Mouse (Mus musculus) forelimb bud, embryonic 11.5 days (tissue): ENCODE results near the gene Ttc39a.

Source experiments
- DNase-seq: peaks from one replicate; pipeline ENCODE4 v3.0.0-alpha.2; 2012; ENCODE audit warnings: low read depth, low spot score

Ttc39a gene

DNA sequence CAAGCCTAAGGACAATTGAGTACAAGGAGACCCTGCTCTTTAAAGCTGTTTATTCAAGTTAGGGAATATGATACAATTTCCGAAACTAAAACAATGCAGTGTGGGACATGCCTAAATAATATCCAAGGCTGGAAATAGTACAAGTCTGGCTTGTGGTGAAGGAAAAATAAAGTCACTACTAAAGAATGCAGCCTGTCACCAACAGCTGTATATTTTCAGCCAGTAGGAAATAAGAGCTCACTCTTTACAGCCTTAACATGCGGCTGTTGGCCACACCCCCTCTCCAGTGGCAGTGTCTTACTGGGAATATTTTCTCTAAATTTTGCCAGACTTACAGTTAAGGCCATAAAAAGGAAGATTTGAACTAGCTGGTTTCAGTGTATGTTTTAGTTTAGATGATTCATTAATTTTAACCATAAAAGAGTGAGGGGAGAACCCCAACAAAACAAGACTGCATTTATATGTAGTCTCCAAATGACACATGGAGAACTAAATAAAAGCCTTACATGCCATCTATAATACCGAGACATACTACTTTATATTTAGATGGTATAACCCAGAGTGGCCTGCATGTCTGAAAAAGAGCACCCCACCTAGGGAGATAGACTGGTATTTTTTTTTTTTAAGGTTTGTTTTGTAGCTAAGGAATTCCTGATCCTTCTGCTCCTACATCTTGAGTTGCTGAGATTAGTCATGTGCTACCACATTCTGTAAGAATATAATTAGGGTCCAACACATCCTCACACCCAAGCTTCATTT, 54.2 kb downstream of the Ttc39a start:
- peak; percentile 20 for DNase-seq

DNA sequence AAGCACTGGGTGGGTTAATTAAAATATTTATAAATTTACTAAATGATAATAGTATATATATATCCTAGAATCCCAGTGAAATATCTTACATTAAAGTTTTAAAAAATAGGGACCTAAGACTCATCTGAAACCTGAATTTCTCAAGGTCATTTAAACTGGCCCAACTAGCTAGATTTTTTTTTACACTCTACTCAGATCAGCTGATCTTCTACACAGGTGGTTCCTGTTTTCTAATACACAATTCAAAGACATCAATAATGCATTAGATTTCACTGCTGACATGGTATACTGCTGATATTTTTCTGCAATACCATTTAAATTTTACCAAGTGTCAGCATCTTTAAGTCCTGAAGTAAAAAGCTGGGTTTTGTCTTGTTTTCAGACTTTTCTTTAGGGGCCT, 57.5 kb downstream of the Ttc39a start:
- DNase-seq: no peak

DNA sequence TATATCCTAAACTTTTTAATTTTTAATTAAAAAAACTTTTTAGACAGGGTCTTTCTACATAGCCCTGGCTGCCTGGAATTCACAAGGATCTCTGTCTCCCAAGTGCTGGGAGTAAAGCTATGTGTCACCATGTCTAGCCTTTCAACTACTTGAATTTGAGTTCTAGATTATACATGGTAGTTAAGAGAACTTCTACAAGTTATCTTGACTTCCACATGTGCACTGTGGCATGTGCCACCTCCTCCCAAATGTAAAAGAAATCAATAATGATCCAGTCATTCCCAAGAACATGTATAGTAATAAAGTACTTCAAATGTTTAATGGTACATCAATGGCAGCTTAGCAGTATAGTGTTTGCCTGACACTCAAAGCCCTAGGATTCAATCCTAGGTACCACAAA, 61.3 kb downstream of the Ttc39a start:
- DNase-seq: no peak

DNA sequence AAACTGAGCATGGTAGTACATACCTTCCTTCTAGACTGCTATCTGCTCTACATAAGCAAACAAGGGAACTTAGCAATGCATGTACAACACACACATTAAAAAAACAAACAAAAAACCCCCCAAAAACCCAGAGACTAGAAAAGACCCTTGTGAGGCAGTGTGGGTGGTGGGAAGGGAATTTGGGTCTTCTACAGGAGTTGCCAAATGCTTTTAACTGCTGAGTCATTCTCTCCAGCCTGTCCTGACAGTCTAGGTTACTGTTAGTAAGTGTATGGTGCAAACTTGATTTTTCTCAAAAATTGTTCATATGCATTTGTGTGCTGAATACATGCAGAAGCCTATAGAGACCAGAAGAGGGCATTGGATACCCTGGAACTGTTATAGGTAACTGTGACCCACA, 65.2 kb downstream of the Ttc39a start:
- no peak for DNase-seq

DNA sequence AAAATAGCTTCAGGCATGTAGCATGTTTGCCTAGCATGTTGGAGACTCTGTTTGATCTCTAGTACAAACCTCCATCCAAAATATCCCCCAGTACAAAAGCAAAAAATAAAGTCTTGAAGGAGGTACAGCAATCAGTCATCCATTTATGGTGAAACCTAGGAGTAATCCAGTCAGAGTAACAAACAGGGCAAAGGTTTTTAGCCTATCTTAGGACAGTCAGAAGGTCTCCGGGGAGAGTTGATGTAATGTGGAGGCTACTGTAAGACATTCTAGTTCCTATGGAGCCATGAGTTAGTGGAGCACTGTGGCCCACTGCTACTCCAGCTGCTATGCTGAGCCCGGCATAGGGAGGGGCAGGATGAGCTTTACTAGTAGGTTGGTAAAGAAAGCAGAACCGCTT, 66.1 kb downstream of the Ttc39a start:
- DNase-seq: no peak

DNA sequence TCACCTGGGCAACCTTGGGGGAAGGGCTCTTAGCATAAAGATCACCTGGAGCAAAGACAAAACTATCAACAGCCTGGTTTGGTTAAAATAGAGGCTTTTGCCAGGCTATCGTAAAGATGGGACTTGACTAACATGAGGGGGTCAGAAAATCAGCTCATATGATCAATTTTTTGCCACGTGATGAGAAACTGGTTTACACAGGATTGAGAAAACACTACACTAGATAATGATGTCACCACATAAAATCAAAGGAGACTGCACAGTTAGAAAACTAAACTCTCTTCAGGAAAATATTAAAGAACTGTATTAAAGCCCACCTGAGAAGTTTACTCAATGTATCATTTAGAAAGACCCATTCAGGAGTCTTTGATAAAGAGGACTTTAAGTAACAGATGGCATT, 68.7 kb downstream of the Ttc39a start:
- DNase-seq: no peak

DNA sequence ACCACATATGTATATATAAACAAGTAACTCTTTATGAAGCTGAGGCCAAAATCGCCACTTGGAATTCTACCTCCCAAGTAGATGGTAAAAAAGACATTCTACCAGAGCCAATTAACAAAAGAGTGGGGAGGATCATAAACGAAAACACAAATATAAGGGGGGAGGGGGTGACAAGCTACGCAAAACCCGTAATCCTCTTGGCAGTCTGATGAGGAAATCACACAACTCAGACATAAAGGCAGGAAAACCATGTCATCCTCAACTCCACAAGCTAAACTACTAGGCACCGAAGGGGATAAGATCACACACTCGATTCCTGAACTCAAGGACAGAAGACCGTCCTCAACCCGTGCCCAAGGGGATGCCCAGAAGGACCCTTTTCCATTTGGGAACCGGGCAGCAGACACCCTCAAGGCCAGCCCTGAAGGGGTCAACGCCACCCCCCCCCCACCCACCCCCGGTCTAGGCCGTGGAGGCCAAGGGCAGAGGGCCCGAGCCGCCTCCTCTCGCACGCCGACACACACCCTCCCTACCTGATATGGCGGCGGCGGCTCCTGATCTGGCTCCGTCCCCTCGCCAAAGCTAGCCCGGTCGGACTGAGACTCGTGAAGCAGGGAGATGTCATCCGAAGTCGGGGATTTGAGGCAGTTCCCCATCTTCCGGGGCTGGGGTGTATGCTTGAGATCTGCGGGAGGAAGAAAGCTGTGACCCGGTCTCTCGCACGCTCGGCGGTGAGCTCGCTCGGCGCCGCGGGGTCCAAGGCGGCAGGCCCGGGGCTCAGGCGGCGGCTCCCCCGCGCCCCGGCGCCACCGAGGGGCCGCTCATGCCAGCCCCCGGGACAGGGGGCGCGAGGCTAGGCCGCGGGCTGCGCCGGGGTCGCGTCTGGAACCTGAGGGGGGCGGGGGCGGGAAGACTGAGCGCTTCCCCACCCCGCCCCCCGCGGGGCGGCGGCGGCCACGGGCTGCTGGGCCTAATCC, 69.4 kb downstream of the Ttc39a start:
- peak; percentile 37 for DNase-seq

DNA sequence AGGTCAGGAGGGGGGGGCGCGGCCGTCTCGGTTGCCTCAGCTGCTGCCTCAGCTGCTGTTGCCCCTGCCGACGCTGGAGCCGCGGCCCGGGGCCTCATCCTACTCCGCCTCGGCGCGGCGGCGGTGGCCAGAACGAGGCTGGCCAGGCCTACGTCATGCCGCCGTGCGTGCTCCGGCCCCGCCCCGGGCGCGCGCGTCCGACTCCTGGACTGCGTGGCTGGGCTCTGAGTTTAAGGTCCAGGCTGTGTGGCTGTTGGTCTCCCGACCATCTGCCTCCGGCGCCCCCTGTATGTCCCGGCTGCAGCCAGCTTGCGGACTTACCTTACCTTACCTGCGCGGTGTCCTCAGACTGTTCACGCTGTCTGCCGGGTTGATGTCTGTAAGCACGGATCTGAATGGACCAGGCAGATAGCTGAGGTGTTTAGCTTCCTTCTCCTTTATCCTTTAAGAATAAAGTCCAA, 70.2 kb downstream of the Ttc39a start:
- DNase-seq: peak; percentile 88

DNA sequence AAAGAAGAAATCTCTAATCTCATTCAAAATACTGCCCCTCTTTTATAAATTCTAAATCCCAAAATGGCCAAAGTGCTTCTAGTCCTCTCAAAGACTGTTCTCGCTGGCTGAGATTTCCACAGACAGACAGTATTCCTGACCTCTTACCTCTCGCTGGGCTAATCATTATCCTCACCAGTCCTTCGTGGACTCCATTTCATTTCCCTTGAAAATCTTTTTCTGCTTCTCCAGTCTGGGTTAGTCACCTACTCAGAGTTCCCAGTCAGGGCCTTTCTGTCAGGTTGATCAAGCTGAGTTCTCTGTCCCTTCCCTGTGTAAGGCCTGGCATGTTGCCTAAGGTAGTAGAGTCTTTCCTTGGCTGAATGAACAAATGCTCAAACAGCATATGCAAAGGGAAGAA, 71.0 kb downstream of the Ttc39a start:
- no peak for DNase-seq

DNA sequence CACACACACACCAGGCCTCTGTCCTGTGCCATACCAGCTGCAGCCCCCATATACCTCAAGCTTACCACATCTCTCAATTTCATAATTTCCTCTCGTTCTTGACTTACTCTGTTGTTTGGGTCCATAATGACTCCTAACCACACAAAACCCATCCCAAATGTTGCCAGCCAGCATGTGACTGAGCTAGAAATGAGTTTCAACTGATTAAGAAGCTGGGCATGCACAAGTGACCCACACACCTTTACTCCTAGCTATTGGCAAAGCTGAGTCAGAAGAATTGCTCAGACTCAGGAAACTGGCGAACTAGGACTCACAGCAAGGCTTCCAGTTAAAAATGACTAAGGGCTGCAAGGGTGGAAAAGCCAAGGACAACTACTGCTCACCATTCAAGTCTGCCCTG, 75.0 kb downstream of the Ttc39a start:
- DNase-seq: no peak

DNA sequence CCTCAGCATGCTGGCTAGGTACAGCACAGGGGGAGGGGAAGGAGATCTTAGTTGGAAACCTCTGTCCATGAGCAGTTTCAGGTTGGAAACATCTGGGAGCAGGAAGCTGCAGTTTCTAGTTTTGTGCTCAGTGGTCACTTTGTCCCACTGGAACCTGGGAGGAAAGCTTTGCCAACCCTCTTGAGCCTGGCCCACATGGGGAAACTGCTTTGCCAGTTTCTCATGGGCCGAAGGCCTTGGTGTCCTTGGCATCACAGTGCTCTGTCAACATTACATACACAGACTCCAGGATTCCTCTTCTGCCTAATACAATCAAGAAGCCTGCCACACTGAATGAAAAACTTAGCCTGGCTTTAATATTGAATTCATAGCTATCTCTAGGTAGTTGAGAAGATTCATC, 76.3 kb downstream of the Ttc39a start:
- no peak for DNase-seq

DNA sequence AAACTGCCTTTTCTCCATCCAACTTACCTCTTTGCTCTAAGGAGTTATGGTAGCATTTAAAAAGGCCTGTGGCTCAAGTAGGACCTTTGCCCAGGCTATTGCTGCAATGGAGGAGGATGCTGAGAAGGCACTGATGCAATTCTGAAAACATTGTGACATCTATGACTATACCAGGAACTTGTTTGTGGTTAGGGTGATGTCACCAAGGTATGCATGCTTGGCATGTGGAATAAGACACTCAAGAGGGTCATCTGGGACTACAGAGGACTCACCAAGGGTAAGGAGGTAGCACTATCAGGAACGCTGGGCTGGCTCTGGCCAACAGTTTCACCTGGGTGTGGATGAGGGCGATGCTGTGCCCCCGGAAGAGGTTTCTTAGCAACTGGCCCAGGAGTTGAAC, 78.2 kb downstream of the Ttc39a start, which contains the start of gene Rnf11:
Gene Rnf11 (minus strand): TSS at position 108 of the 400 bp plus-strand sequence.
- DNase-seq: no peak

DNA sequence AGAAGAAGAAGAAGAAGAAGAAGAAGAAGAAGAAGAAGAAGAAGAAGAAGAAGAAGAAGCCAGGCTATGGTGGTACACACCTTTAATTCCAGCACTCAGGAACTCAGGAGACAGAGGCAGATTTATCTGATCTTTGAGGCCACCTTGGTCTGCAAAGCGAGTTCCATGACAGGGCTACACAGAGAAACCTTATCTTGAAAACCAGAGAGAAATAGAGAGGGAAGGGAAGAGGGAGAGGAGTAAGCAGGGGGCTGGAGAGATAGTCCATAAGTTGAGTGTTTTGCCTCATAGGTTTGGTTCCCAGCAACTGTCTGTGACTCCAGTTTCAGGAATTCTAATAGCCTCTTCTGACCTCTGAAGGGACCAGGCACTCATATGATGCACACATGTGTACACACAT, 82.4 kb downstream of the Ttc39a start:
- no peak for DNase-seq

DNA sequence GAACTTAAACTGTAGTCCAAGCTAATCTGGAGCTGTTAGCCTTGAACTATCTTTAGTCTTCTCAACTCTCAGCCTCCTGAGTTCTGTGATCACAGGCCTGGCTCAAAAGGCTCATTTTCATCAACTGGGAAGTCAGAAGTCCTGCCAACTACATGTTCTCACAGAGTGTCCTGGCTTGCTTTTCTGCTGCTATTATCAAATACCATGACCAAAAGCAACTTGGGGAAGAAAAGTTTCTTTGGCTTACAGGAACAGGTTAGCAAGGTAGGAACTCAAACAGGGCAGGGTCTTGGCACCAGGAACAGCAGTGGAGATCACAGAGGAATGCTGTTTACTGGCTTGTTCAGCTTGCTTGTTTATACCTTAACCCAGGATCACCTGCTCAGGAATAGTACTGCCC, 87.2 kb downstream of the Ttc39a start:
- no peak for DNase-seq
